Mouse (Mus musculus): ENCODE measurements around the gene Serpina3i.

DNA sequence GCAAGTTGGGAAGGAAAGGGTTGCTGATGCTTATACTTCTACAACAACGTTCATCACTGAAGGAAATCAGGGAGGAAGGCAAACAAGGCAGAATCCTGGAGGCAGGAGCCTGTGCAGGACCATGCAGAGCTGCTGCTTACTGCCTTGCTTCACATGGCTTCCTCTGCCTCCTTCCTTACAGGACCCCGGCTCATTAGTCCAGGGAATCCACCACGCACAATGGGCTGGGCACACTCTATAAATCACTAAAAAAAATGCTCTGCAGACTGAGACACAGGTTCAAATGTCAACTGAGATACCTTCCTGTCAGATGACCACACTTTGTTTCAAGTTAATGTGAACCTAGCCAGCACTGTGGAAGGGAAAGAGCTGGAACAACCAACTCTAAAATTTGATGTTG is 1.9 kb upstream of the Serpina3i start:
- TF ChIP-seq CTCF (IDR thresholded peaks at IDR 0.05; ENCODE audit: insufficient read depth, low read depth, low read length) (no peak), POLR2A (IDR thresholded peaks at IDR 0.05; ENCODE audit: insufficient read depth, low read depth, low read length) (no peak)

All from olfactory bulb, adult 2 months (tissue).